Mouse (Mus musculus): ENCODE measurements at regions not wholly inside any gene's neighbourhood (a gene's known extent, or its start where the extent isn't known, plus 50 kb on each side); places are given as distances from the start of the nearest gene placed in this dataset.

GRCm38 (mm10) chr2:8628007-8628406, 1118.6 kb upstream of the Celf2 start:
- DNase-seq (ENCODE audit: low read depth, low spot score) = no peak

DNA sequence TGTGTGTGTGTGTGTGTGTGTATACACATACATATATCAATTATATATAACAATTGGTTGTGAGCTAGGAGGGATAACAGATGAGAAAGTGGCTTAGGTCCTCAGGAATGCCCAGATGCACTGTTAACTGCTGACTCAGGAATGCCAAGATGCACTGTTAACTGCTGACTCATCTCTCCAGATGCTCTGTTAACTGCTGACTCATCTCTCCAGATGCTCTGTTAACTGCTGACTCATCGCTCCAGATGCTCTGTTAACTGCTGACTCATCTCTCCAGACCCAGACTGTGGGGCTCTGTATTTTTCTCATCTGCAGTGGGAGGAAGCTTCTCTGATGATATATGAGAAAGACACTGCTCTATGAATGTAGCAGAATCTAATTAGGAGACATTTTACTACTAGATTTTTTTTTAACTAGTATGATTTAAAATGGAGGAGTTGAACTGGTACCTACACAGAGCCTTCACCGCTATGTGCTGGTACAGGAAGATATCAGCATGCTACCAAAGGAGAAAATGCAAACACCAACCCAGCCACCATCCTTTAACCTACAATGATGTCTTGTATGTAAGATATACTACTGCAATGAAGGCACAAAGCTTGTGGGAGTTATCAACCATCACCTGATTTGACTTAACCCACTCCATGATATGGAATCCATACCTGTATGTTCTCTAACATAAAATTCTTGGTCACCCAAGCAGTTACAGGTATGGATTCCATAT, 1119.3 kb upstream of the Celf2 start:
- DNase-seq (ENCODE audit: low read depth, low spot score) = no peak

GRCm38 (mm10) chr2:8638082-8638481, 1128.7 kb upstream of the Celf2 start:
- no peak for DNase-seq (ENCODE audit: low read depth, low spot score)

GRCm38 (mm10) chr2:8639282-8639681, 1129.9 kb upstream of the Celf2 start:
- DNase-seq (ENCODE audit: low read depth, low spot score) = peak; percentile 44

DNA sequence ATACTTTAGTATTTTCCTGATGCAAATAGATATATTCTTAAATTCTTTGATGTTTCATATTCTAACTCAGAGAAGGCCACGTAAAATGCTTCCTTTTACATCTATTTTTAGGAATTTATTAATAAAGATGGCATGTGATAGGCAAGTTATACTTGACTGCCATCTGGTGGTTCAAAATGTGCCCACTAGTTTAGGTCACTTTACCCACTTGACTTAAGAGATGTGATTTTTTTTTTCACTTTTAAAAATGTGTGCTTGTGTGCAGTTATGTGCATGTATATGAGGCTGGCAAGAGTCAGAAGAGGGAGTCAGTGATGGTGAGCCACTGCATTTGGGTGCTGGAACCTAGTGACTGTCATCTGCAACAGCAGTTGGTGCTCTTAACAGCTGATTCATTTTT, 1136.1 kb upstream of the Celf2 start:
- peak; percentile 23 for DNase-seq (ENCODE audit: low read depth, low spot score)

DNA sequence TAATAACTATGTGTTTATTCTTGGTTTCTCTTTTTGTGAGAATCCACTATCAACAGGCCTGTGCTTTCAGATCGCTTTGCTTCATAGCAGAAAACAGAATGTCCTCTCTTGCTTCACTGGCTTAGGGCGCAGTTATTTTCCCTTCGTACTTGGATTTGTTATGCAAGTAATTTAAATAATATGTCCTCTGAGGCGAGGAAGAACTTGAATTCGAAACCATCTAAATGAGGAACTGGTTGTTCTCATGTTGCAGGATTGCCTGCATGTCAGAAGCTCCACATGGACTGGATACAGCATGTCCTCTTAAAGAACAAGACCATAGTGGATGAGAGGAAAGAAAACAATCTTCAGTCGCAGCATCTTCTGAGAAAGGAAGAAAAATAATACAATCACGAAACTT, 1151.2 kb upstream of the Celf2 start:
- peak; percentile 69 for DNase-seq (ENCODE audit: low read depth, low spot score)

- peak; percentile 62 for DNase-seq (ENCODE audit: low read depth, low spot score)
Observed at GRCm38 (mm10) chr2:8673751-8674378, 1164.5 kb upstream of the Celf2 start.

DNA sequence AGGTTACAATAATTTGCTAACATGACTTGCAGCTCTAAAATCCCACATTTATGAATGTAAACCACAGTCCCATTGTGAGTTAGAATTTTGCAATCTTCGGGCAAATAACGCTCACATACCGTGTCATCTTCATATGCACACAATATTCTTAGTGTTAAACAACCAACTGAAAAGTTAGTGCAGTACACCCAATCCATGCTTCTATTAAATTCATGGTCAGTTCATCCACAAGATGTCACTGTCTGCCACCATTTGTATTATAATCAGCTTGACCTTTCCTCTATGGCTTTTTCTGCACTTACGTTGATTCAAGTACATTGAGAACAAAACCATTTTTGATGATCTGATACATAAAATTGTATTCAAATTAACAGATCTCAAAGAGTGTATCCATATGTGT, 1166.2 kb upstream of the Celf2 start:
- peak; percentile 37 for DNase-seq (ENCODE audit: low read depth, low spot score)

- DNase-seq (ENCODE audit: low read depth, low spot score) = peak; percentile 27
Observed at GRCm38 (mm10) chr2:8676546-8676945, 1167.2 kb upstream of the Celf2 start.

DNA sequence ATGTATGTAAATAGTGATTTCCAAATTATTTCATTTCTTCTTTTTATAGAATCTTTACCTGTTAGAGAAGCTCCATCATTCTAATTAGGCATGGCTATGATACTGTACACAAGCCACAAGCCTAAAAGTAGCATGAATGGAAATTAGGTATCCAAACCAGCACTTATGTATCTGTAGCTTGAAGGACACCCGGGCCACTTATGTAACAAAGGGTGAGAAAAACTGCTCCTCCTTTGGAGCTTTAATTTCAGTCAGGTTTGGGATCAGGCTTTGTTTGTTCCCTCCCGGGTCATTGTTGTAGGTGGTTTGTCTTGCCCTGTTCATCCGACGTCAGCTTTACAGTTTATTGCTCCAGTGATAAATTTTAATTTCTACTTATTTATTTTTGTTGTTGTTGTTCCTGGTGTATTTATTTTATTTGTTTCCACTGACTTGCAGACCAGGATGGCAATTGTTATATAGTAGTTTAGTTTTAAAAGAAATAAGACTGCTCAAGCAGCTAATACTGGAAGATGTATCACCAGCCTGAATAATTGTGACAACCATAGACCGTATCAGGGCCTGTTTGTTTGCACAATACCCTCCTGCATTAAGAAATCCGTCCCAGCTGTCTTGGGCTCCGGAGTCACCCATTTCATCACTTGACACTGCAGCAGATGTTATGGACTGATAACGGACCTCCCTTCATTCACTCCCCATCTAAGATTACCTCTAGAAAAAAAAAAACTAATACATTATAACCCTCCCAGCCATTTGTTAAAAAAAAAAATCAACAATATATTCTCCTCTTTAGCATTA, 1181.7 kb upstream of the Celf2 start:
- DNase-seq (ENCODE audit: low read depth, low spot score) = no peak

DNA sequence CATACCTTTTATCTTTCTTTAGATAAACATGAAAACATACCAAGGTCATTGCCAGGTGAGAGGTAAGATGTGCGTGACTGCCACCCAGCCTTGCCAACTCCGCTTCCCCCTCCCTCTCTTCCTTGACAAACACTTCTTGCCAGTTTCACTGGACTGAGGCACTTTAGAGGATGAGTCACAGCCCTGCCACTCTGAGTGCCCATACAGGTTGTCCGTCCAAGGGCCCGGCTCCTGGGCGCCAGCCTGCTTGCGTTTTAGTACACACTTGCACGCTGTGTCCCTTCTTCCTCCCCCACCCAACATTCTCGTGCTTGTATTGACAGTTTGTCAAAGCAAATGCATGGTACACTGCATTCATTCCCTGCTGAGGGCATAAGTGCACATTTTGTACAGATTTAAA, 1151.7 kb upstream of the 4930412O13Rik start:
- no peak for DNase-seq (ENCODE audit: low read depth, low spot score)

GRCm38 (mm10) chr2:8754142-8754541, 1126.9 kb upstream of the 4930412O13Rik start:
- DNase-seq (ENCODE audit: low read depth, low spot score) = peak; percentile 29

- no peak for DNase-seq (ENCODE audit: low read depth, low spot score)
Observed at GRCm38 (mm10) chr2:8756546-8756945, 1124.5 kb upstream of the 4930412O13Rik start.

DNA sequence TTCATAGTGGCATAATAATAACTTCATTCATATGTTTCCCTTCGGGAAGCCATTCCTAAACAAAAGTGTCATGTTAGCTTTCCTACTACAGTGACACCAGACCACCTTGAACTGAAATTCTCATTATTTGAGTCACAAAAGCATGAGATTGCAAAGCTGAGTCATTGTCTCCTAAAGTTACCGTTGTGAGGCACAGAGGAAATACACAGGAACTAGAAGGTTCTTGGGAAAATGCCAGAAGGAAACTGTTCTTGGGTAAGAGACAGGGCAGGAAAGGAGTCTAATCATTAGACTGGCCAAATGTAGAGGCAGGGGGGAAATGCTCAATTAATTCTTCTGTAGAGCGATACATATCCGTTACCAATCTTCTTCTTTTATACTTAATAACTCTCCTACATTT, 1110.4 kb upstream of the 4930412O13Rik start:
- DNase-seq (ENCODE audit: low read depth, low spot score) = no peak

GRCm38 (mm10) chr2:8781152-8781935, 1099.7 kb upstream of the 4930412O13Rik start:
- DNase-seq (ENCODE audit: low read depth, low spot score) = no peak

- no peak for DNase-seq (ENCODE audit: low read depth, low spot score)
Observed at GRCm38 (mm10) chr2:8782225-8782624, 1098.8 kb upstream of the 4930412O13Rik start.

- DNase-seq (ENCODE audit: low read depth, low spot score) = no peak
Observed at GRCm38 (mm10) chr2:8802061-8802460, 1079.0 kb upstream of the 4930412O13Rik start.

DNA sequence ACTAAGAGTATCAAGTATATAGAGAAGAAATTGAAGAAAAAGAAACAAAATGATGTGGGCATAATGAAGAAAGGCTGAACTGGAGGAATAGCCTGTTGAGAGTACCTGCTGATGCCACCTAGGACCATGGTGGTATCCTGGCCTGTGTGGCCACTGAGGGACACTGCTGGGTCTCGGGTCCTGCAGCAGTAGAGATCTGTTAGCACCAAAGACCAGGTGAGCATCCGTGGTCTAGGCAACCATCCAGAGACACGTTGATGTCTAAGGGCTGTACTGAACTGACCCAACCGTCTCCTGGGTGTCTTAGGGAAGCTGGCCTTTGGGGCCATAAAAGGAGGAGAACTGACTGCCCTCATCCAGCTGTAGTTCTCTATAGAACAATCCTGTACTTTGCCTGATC, 1071.4 kb upstream of the 4930412O13Rik start:
- no peak for DNase-seq (ENCODE audit: low read depth, low spot score)

GRCm38 (mm10) chr2:8818127-8818526, 1062.9 kb upstream of the 4930412O13Rik start:
- DNase-seq (ENCODE audit: low read depth, low spot score) = no peak

- DNase-seq (ENCODE audit: low read depth, low spot score) = no peak
Observed at GRCm38 (mm10) chr2:8825406-8825805, 1055.6 kb upstream of the 4930412O13Rik start.
